Mouse (Mus musculus): ENCODE data around the gene Ttc21b. TPM values are rescaled to one million over a fixed set of nuclear protein-coding genes. Genes with fewer than 3 reads are reported as not detected.

Gene Ttc21b
- polyA plus RNA-seq, 1 experiment from 2014 or later = 14.8 TPM

GRCm38 (mm10) chr2:66150531-66150930, 105.9 kb downstream of the Ttc21b start:
- no peak for ATAC-seq
- H3K27ac ChIP-seq (ENCODE audit: low read length) = no peak overlapping the region
- no peaks in the 10 kb centered on the region for H3K9me3 ChIP-seq (ENCODE audit: control insufficient read depth, low read length)
- 81% methylated on average over 3 of the region's 3 CpGs for WGBS
- H3K27me3 ChIP-seq (replicated peaks; ENCODE audit: control insufficient read depth, insufficient read depth, low read length) = no peaks in the 10 kb centered on the region
- no peak overlapping the region for H3K9ac ChIP-seq (replicated peaks; ENCODE audit: low read depth, low read length)
- no peak overlapping the region for H3K4me3 ChIP-seq (replicated peaks; ENCODE audit: low read length)
- peaks cover 6% of the 10 kb centered on the region for H3K4me1 ChIP-seq (replicated peaks; ENCODE audit: control insufficient read depth, insufficient read depth, low read length)
- no peaks in the 10 kb centered on the region for H3K36me3 ChIP-seq (ENCODE audit: control insufficient read depth, insufficient read depth)
- no peak overlapping the region for H3K4me2 ChIP-seq (ENCODE audit: low read length)

GRCm38 (mm10) chr2:66148654-66149230, 107.7 kb downstream of the Ttc21b start:
- Histone ChIP-seq H3K27me3 (replicated peaks; ENCODE audit: control insufficient read depth, insufficient read depth, low read length) (no peaks in the 10 kb centered on the region), H3K4me3 (replicated peaks; ENCODE audit: low read length) (no peak overlapping the region), H3K27ac (ENCODE audit: low read length) (no peak overlapping the region), H3K36me3 (ENCODE audit: control insufficient read depth, insufficient read depth) (no peaks in the 10 kb centered on the region), H3K4me2 (ENCODE audit: low read length) (no peak overlapping the region), H3K9me3 (ENCODE audit: control insufficient read depth, low read length) (no peaks in the 10 kb centered on the region), H3K4me1 (replicated peaks; ENCODE audit: control insufficient read depth, insufficient read depth, low read length) (0 out of 2 replicates have a peak, but pooled peaks cover 3% of the 10 kb centered on the region), H3K9ac (replicated peaks; ENCODE audit: low read depth, low read length) (no peak overlapping the region)
- 85% methylated on average over 10 of the region's 10 CpGs for WGBS
- ATAC-seq = no peak

- 27% methylated on average over 4 of the region's 4 CpGs for WGBS
- Histone ChIP-seq H3K4me2 (ENCODE audit: low read length) (no peak overlapping the region), H3K4me1 (replicated peaks; ENCODE audit: control insufficient read depth, insufficient read depth, low read length) (0 out of 2 replicates have a peak, but pooled peaks cover 3% of the 10 kb centered on the region), H3K4me3 (replicated peaks; ENCODE audit: low read length) (no peak overlapping the region), H3K36me3 (ENCODE audit: control insufficient read depth, insufficient read depth) (no peaks in the 10 kb centered on the region), H3K27me3 (replicated peaks; ENCODE audit: control insufficient read depth, insufficient read depth, low read length) (no peaks in the 10 kb centered on the region), H3K27ac (ENCODE audit: low read length) (no peak overlapping the region), H3K9me3 (ENCODE audit: control insufficient read depth, low read length) (no peaks in the 10 kb centered on the region), H3K9ac (replicated peaks; ENCODE audit: low read depth, low read length) (no peak overlapping the region)
- ATAC-seq = 0 out of 2 replicates have a peak, but pooled peaks have one; percentile 49
These were observed 109.9 kb downstream of the Ttc21b start for GRCm38 (mm10) chr2:66146473-66146872.

GRCm38 (mm10) chr2:66144770-66145169, 111.6 kb downstream of the Ttc21b start:
- H3K9me3 ChIP-seq (ENCODE audit: control insufficient read depth, low read length) = no peaks in the 10 kb centered on the region
- H3K4me2 ChIP-seq (ENCODE audit: low read length) = no peak overlapping the region
- H3K4me1 ChIP-seq (replicated peaks; ENCODE audit: control insufficient read depth, insufficient read depth, low read length) = 0 out of 2 replicates have a peak, but pooled peaks cover 3% of the 10 kb centered on the region
- H3K36me3 ChIP-seq (ENCODE audit: control insufficient read depth, insufficient read depth) = no peaks in the 10 kb centered on the region
- H3K27ac ChIP-seq (ENCODE audit: low read length) = no peak overlapping the region
- WGBS = 77% methylated on average over 5 of the region's 5 CpGs
- ATAC-seq = no peak
- H3K27me3 ChIP-seq (replicated peaks; ENCODE audit: control insufficient read depth, insufficient read depth, low read length) = no peaks in the 10 kb centered on the region
- no peak overlapping the region for H3K4me3 ChIP-seq (replicated peaks; ENCODE audit: low read length)
- H3K9ac ChIP-seq (replicated peaks; ENCODE audit: low read depth, low read length) = no peak overlapping the region

- H3K9ac ChIP-seq (replicated peaks; ENCODE audit: low read depth, low read length) = no peak overlapping the region
- 92% methylated on average over 4 of the region's 4 CpGs for WGBS
- no peaks in the 10 kb centered on the region for H3K27me3 ChIP-seq (replicated peaks; ENCODE audit: control insufficient read depth, insufficient read depth, low read length)
- H3K4me2 ChIP-seq (ENCODE audit: low read length) = no peak overlapping the region
- no peak for ATAC-seq
- H3K9me3 ChIP-seq (ENCODE audit: control insufficient read depth, low read length) = no peaks in the 10 kb centered on the region
- no peak overlapping the region for H3K27ac ChIP-seq (ENCODE audit: low read length)
- H3K4me1 ChIP-seq (replicated peaks; ENCODE audit: control insufficient read depth, insufficient read depth, low read length) = 0 out of 2 replicates have a peak, but pooled peaks cover 3% of the 10 kb centered on the region
- no peak overlapping the region for H3K4me3 ChIP-seq (replicated peaks; ENCODE audit: low read length)
- no peaks in the 10 kb centered on the region for H3K36me3 ChIP-seq (ENCODE audit: control insufficient read depth, insufficient read depth)
These were observed 113.1 kb downstream of the Ttc21b start for GRCm38 (mm10) chr2:66143284-66143683.

- no peaks in the 10 kb centered on the region for H3K36me3 ChIP-seq (ENCODE audit: control insufficient read depth, insufficient read depth)
- no peak overlapping the region for H3K4me3 ChIP-seq (replicated peaks; ENCODE audit: low read length)
- 0 out of 2 replicates have a peak, but pooled peaks cover 3% of the 10 kb centered on the region for H3K4me1 ChIP-seq (replicated peaks; ENCODE audit: control insufficient read depth, insufficient read depth, low read length)
- WGBS = 88% methylated on average over 2 of the region's 2 CpGs
- no peaks in the 10 kb centered on the region for H3K9me3 ChIP-seq (ENCODE audit: control insufficient read depth, low read length)
- H3K9ac ChIP-seq (replicated peaks; ENCODE audit: low read depth, low read length) = no peak overlapping the region
- no peak overlapping the region for H3K27ac ChIP-seq (ENCODE audit: low read length)
- H3K27me3 ChIP-seq (replicated peaks; ENCODE audit: control insufficient read depth, insufficient read depth, low read length) = no peaks in the 10 kb centered on the region
- ATAC-seq = no peak
- no peak overlapping the region for H3K4me2 ChIP-seq (ENCODE audit: low read length)
These were observed 113.7 kb downstream of the Ttc21b start for GRCm38 (mm10) chr2:66142711-66143110.

GRCm38 (mm10) chr2:66142268-66142667, 114.1 kb downstream of the Ttc21b start:
- no peaks in the 10 kb centered on the region for H3K9me3 ChIP-seq (ENCODE audit: control insufficient read depth, low read length)
- H3K4me3 ChIP-seq (replicated peaks; ENCODE audit: low read length) = no peak overlapping the region
- no peak overlapping the region for H3K9ac ChIP-seq (replicated peaks; ENCODE audit: low read depth, low read length)
- no peak overlapping the region for H3K27ac ChIP-seq (ENCODE audit: low read length)
- no peaks in the 10 kb centered on the region for H3K36me3 ChIP-seq (ENCODE audit: control insufficient read depth, insufficient read depth)
- H3K27me3 ChIP-seq (replicated peaks; ENCODE audit: control insufficient read depth, insufficient read depth, low read length) = no peaks in the 10 kb centered on the region
- no peak for ATAC-seq
- 97% methylated on average over 2 of the region's 2 CpGs for WGBS
- H3K4me2 ChIP-seq (ENCODE audit: low read length) = no peak overlapping the region
- 0 out of 2 replicates have a peak, but pooled peaks cover 3% of the 10 kb centered on the region for H3K4me1 ChIP-seq (replicated peaks; ENCODE audit: control insufficient read depth, insufficient read depth, low read length)

GRCm38 (mm10) chr2:66140246-66140645, 116.2 kb downstream of the Ttc21b start:
- no peaks in the 10 kb centered on the region for H3K4me1 ChIP-seq (replicated peaks; ENCODE audit: control insufficient read depth, insufficient read depth, low read length)
- H3K27me3 ChIP-seq (replicated peaks; ENCODE audit: control insufficient read depth, insufficient read depth, low read length) = no peaks in the 10 kb centered on the region
- 78% methylated on average over 4 of the region's 4 CpGs for WGBS
- no peak overlapping the region for H3K4me3 ChIP-seq (replicated peaks; ENCODE audit: low read length)
- no peak overlapping the region for H3K27ac ChIP-seq (ENCODE audit: low read length)
- H3K9me3 ChIP-seq (ENCODE audit: control insufficient read depth, low read length) = no peaks in the 10 kb centered on the region
- no peak overlapping the region for H3K4me2 ChIP-seq (ENCODE audit: low read length)
- H3K36me3 ChIP-seq (ENCODE audit: control insufficient read depth, insufficient read depth) = no peaks in the 10 kb centered on the region
- ATAC-seq = no peak
- no peak overlapping the region for H3K9ac ChIP-seq (replicated peaks; ENCODE audit: low read depth, low read length)

Data from forebrain, embryonic 16.5 days (tissue).